Mouse (Mus musculus): ENCODE measurements around the gene Ntrk2. TPM values are rescaled to one million over a fixed set of nuclear protein-coding genes. Genes with fewer than 3 reads are reported as not detected.

The Ntrk2 gene
- polyA plus RNA-seq, 1 experiment from 2014 or later = 51.5 TPM

GRCm38 (mm10) chr13:59143141-59143744 lies 336.9 kb downstream of the Ntrk2 start:
- Histone ChIP-seq H3K4me2 (replicated peaks; ENCODE audit: low read depth, low read length) (no peak overlapping the region), H3K27ac (ENCODE audit: low read depth, low read length) (peak overlapping the region; percentile 87), H3K4me1 (replicated peaks; ENCODE audit: control insufficient read depth, insufficient read depth, low read length) (peaks cover 2% of the 10 kb centered on the region; the same call in 1 of the 2 replicates), H3K4me3 (ENCODE audit: low read depth, low read length) (no peak overlapping the region), H3K9me3 (ENCODE audit: control insufficient read depth, low read length) (no peaks in the 10 kb centered on the region), H3K9ac (ENCODE audit: low read depth, low read length) (peak overlapping the region; percentile 15; the same call in 1 of the 2 replicates), H3K27me3 (ENCODE audit: control insufficient read depth, insufficient read depth, low read length) (no peaks in the 10 kb centered on the region), H3K36me3 (ENCODE audit: control insufficient read depth, insufficient read depth, low read length) (no peaks in the 10 kb centered on the region)
- ATAC-seq (ENCODE audit: low FRiP score) (peak; percentile 20; the same call in 1 of the 2 replicates), DNase-seq (ENCODE audit: low spot score) (peak; percentile 18)
- 61% methylated on average over 7 of the region's 7 CpGs for WGBS

- Histone ChIP-seq H3K36me3 (ENCODE audit: control insufficient read depth, insufficient read depth, low read length) (no peaks in the 10 kb centered on the region), H3K27ac (ENCODE audit: low read depth, low read length) (peak overlapping the region; percentile 87), H3K9me3 (ENCODE audit: control insufficient read depth, low read length) (no peaks in the 10 kb centered on the region), H3K9ac (ENCODE audit: low read depth, low read length) (peak overlapping the region; percentile 42; the same call in 1 of the 2 replicates), H3K27me3 (ENCODE audit: control insufficient read depth, insufficient read depth, low read length) (no peaks in the 10 kb centered on the region), H3K4me3 (ENCODE audit: low read depth, low read length) (no peak overlapping the region), H3K4me1 (replicated peaks; ENCODE audit: control insufficient read depth, insufficient read depth, low read length) (peaks cover 2% of the 10 kb centered on the region; the same call in 1 of the 2 replicates), H3K4me2 (replicated peaks; ENCODE audit: low read depth, low read length) (no peak overlapping the region)
- 51% methylated on average over 11 of the region's 11 CpGs for WGBS
- DNase-seq (ENCODE audit: low spot score) = peak; percentile 67
- ATAC-seq (ENCODE audit: low FRiP score) = peak; percentile 94
These were observed 338.0 kb downstream of the Ntrk2 start for GRCm38 (mm10) chr13:59144321-59144856.

GRCm38 (mm10) chr13:59145677-59146555 lies 339.5 kb downstream of the Ntrk2 start:
- Histone ChIP-seq H3K4me3 (ENCODE audit: low read depth, low read length) (no peak overlapping the region), H3K9me3 (ENCODE audit: control insufficient read depth, low read length) (no peaks in the 10 kb centered on the region), H3K36me3 (ENCODE audit: control insufficient read depth, insufficient read depth, low read length) (no peaks in the 10 kb centered on the region), H3K4me2 (replicated peaks; ENCODE audit: low read depth, low read length) (no peak overlapping the region), H3K27ac (ENCODE audit: low read depth, low read length) (peak overlapping the region; percentile 43), H3K4me1 (replicated peaks; ENCODE audit: control insufficient read depth, insufficient read depth, low read length) (peaks cover 2% of the 10 kb centered on the region; the same call in 1 of the 2 replicates), H3K27me3 (ENCODE audit: control insufficient read depth, insufficient read depth, low read length) (no peaks in the 10 kb centered on the region), H3K9ac (ENCODE audit: low read depth, low read length) (no peak overlapping the region)
- peak; percentile 89 for DNase-seq (ENCODE audit: low spot score)
- ATAC-seq (ENCODE audit: low FRiP score) = peak; percentile 78
- WGBS = 47% methylated on average over 21 of the region's 21 CpGs

GRCm38 (mm10) chr13:59146616-59147015 lies 340.2 kb downstream of the Ntrk2 start:
- Histone ChIP-seq H3K4me1 (replicated peaks; ENCODE audit: control insufficient read depth, insufficient read depth, low read length) (peaks cover 2% of the 10 kb centered on the region; the same call in 1 of the 2 replicates), H3K4me2 (replicated peaks; ENCODE audit: low read depth, low read length) (no peak overlapping the region), H3K9ac (ENCODE audit: low read depth, low read length) (no peak overlapping the region), H3K27me3 (ENCODE audit: control insufficient read depth, insufficient read depth, low read length) (no peaks in the 10 kb centered on the region), H3K4me3 (ENCODE audit: low read depth, low read length) (no peak overlapping the region), H3K9me3 (ENCODE audit: control insufficient read depth, low read length) (no peaks in the 10 kb centered on the region), H3K27ac (ENCODE audit: low read depth, low read length) (peak overlapping the region; percentile 43), H3K36me3 (ENCODE audit: control insufficient read depth, insufficient read depth, low read length) (no peaks in the 10 kb centered on the region)
- ATAC-seq (ENCODE audit: low FRiP score) = no peak
- no peak for DNase-seq (ENCODE audit: low spot score)
- 86% methylated on average over 7 of the region's 7 CpGs for WGBS

- H3K9ac ChIP-seq (ENCODE audit: low read depth, low read length) = no peak overlapping the region
- H3K27me3 ChIP-seq (ENCODE audit: control insufficient read depth, insufficient read depth, low read length) = no peaks in the 10 kb centered on the region
- no peaks in the 10 kb centered on the region for H3K36me3 ChIP-seq (ENCODE audit: control insufficient read depth, insufficient read depth, low read length)
- H3K4me2 ChIP-seq (replicated peaks; ENCODE audit: low read depth, low read length) = no peak overlapping the region
- WGBS = 67% methylated on average over 4 of the region's 4 CpGs
- H3K9me3 ChIP-seq (ENCODE audit: control insufficient read depth, low read length) = no peaks in the 10 kb centered on the region
- ATAC-seq (ENCODE audit: low FRiP score) = no peak
- no peak overlapping the region for H3K27ac ChIP-seq (ENCODE audit: low read depth, low read length)
- no peak for DNase-seq (ENCODE audit: low spot score)
- H3K4me3 ChIP-seq (ENCODE audit: low read depth, low read length) = no peak overlapping the region
- H3K4me1 ChIP-seq (replicated peaks; ENCODE audit: control insufficient read depth, insufficient read depth, low read length) = peaks cover 2% of the 10 kb centered on the region; the same call in 1 of the 2 replicates
These were observed 341.6 kb downstream of the Ntrk2 start for GRCm38 (mm10) chr13:59147976-59148375.

- ATAC-seq (ENCODE audit: low FRiP score) (no peak), DNase-seq (ENCODE audit: low spot score) (no peak)
- no peak overlapping the region for H3K4me2 ChIP-seq (replicated peaks; ENCODE audit: low read depth, low read length)
- H3K27me3 ChIP-seq (ENCODE audit: control insufficient read depth, insufficient read depth, low read length) = no peaks in the 10 kb centered on the region
- peaks cover 2% of the 10 kb centered on the region; the same call in 1 of the 2 replicates for H3K4me1 ChIP-seq (replicated peaks; ENCODE audit: control insufficient read depth, insufficient read depth, low read length)
- no peak overlapping the region for H3K9ac ChIP-seq (ENCODE audit: low read depth, low read length)
- no peak overlapping the region for H3K4me3 ChIP-seq (ENCODE audit: low read depth, low read length)
- no peaks in the 10 kb centered on the region for H3K9me3 ChIP-seq (ENCODE audit: control insufficient read depth, low read length)
- H3K36me3 ChIP-seq (ENCODE audit: control insufficient read depth, insufficient read depth, low read length) = no peaks in the 10 kb centered on the region
- H3K27ac ChIP-seq (ENCODE audit: low read depth, low read length) = no peak overlapping the region
- 93% methylated on average over 10 of the region's 10 CpGs for WGBS
These were observed 342.4 kb downstream of the Ntrk2 start for GRCm38 (mm10) chr13:59148793-59149192.

- ATAC-seq (ENCODE audit: low FRiP score) (no peak), DNase-seq (ENCODE audit: low spot score) (no peak)
- 88% methylated on average over 8 of the region's 8 CpGs for WGBS
- Histone ChIP-seq H3K27me3 (ENCODE audit: control insufficient read depth, insufficient read depth, low read length) (no peaks in the 10 kb centered on the region), H3K4me2 (replicated peaks; ENCODE audit: low read depth, low read length) (no peak overlapping the region), H3K36me3 (ENCODE audit: control insufficient read depth, insufficient read depth, low read length) (no peaks in the 10 kb centered on the region), H3K9ac (ENCODE audit: low read depth, low read length) (no peak overlapping the region), H3K27ac (ENCODE audit: low read depth, low read length) (no peak overlapping the region), H3K4me1 (replicated peaks; ENCODE audit: control insufficient read depth, insufficient read depth, low read length) (no peaks in the 10 kb centered on the region), H3K4me3 (ENCODE audit: low read depth, low read length) (no peak overlapping the region), H3K9me3 (ENCODE audit: control insufficient read depth, low read length) (no peaks in the 10 kb centered on the region)
These were observed 357.6 kb downstream of the Ntrk2 start for GRCm38 (mm10) chr13:59164015-59164414.

GRCm38 (mm10) chr13:59173840-59174239 lies 367.5 kb downstream of the Ntrk2 start:
- WGBS = 85% methylated on average over 8 of the region's 8 CpGs
- ATAC-seq (ENCODE audit: low FRiP score) = no peak
- no peaks in the 10 kb centered on the region for H3K9me3 ChIP-seq (ENCODE audit: control insufficient read depth, low read length)

More at GRCm38 (mm10) chr13:59173840-59174239, 367.5 kb downstream of the Ntrk2 start:
- no peak overlapping the region for H3K27ac ChIP-seq (ENCODE audit: low read depth, low read length)
- no peak overlapping the region for H3K4me2 ChIP-seq (replicated peaks; ENCODE audit: low read depth, low read length)
- H3K9ac ChIP-seq (ENCODE audit: low read depth, low read length) = no peak overlapping the region
- no peaks in the 10 kb centered on the region for H3K27me3 ChIP-seq (ENCODE audit: control insufficient read depth, insufficient read depth, low read length)
- DNase-seq (ENCODE audit: low spot score) = no peak
- no peaks in the 10 kb centered on the region for H3K36me3 ChIP-seq (ENCODE audit: control insufficient read depth, insufficient read depth, low read length)
- no peak overlapping the region for H3K4me3 ChIP-seq (ENCODE audit: low read depth, low read length)
- no peaks in the 10 kb centered on the region for H3K4me1 ChIP-seq (replicated peaks; ENCODE audit: control insufficient read depth, insufficient read depth, low read length)

Data from hindbrain, embryonic 11.5 days (tissue).